In genomic region chr16:64770521-64771430, GRCm38 (mm10) we compare ENCODE assay signal across 8 mouse cellular contexts. TPM values are rescaled to one million over a fixed set of nuclear protein-coding genes. Genes with fewer than 3 reads are reported as not detected.
DNase-seq lines count a peak whose midpoint lies in the region; ATAC-seq lines count a peak whose summit lies in the region.

Gene 4930453N24Rik (minus strand): TSS chr16:64771161.

- DNase-seq in CD4-positive, CD25-positive, alpha-beta regulatory T cell, adult 2 months (ENCODE audit: low read depth, low spot score), result peak; percentile 87
- DNase-seq in fat pad, adult 2 months (ENCODE audit: extremely low read depth, low read depth, low spot score), result peak; percentile 16
- peak; percentile 90 for DNase-seq in kidney, postnatal 14 days
- peak; percentile 71 for DNase-seq in liver, embryonic 13.5 days
- DNase-seq in neural tube, embryonic 10.5 days (ENCODE audit: extremely low spot score, low spot score), result peak; percentile 93

- H3K9ac ChIP-seq in heart, embryonic 14.5 days (ENCODE audit: low read length), result peak within 1 kb of the TSS; percentile 92
- H3K9ac ChIP-seq in liver, embryonic 13.5 days, result peak within 1 kb of the TSS; percentile 88
- H3K9ac ChIP-seq in stomach, embryonic 16.5 days (ENCODE audit: low read length), result peak within 1 kb of the TSS; percentile 94

- H3K9me3 ChIP-seq in heart, embryonic 14.5 days (ENCODE audit: control insufficient read depth, low read length), result no peaks in the 10 kb centered on the region
- H3K9me3 ChIP-seq in liver, embryonic 13.5 days (replicated peaks), result no peaks in the 10 kb centered on the region
- H3K9me3 ChIP-seq in stomach, embryonic 16.5 days (replicated peaks; ENCODE audit: control insufficient read depth, low read length), result no peaks in the 10 kb centered on the region

- H3K4me1 ChIP-seq in brown adipose tissue, adult 24 weeks (ENCODE audit: control insufficient read depth, insufficient read depth, insufficient read length, low read length), result peaks cover 4% of the 10 kb centered on the region
- H3K4me1 ChIP-seq in heart, embryonic 14.5 days (ENCODE audit: control insufficient read depth in 2 of 2, insufficient read depth in 2 of 2, low read length in 2 of 2), result peaks cover 2 to 6% of the 10 kb centered on the region in 2 experiments; a peak in 2 of 4 replicates
- peaks cover 9% of the 10 kb centered on the region; the same call in 1 of the 2 replicates for H3K4me1 ChIP-seq in liver, embryonic 13.5 days (replicated peaks)
- H3K4me1 ChIP-seq in stomach, embryonic 16.5 days (ENCODE audit: control insufficient read depth, insufficient read depth, low read length), result no peaks in the 10 kb centered on the region

- peak within 1 kb of the TSS; percentile 72 for H3K27ac ChIP-seq in brown adipose tissue, adult 24 weeks (replicated peaks; ENCODE audit: low read depth, low read length)
- H3K27ac ChIP-seq in heart, embryonic 14.5 days (replicated peaks in 1 of 2; ENCODE audit: control insufficient read depth in 1 of 2, insufficient read depth in 1 of 2, low read depth in 2 of 2, low read length in 2 of 2), result peak within 1 kb of the TSS; percentile 82 to 87
- H3K27ac ChIP-seq in liver, embryonic 13.5 days, result peak within 1 kb of the TSS; percentile 53; the same call in 1 of the 2 replicates
- H3K27ac ChIP-seq in stomach, embryonic 16.5 days (ENCODE audit: low read length), result peak within 1 kb of the TSS; percentile 82

- peaks cover 16% of the 10 kb centered on the region for H3K36me3 ChIP-seq in heart, embryonic 14.5 days (ENCODE audit: control insufficient read depth, insufficient read depth, low read length)
- peaks cover 15% of the 10 kb centered on the region for H3K36me3 ChIP-seq in liver, embryonic 13.5 days
- peaks cover 4% of the 10 kb centered on the region; the same call in 1 of the 2 replicates for H3K36me3 ChIP-seq in stomach, embryonic 16.5 days (ENCODE audit: control insufficient read depth, insufficient read depth, low read length)

- peak within 1 kb of the TSS; percentile 90 for H3K4me3 ChIP-seq in brown adipose tissue, adult 24 weeks (ENCODE audit: insufficient read depth, low read depth, low read length)
- H3K4me3 ChIP-seq in heart, embryonic 14.5 days (ENCODE audit: control insufficient read depth in 1 of 2, insufficient read depth in 1 of 2, low read depth in 1 of 2, low read length in 2 of 2), result peak within 1 kb of the TSS; percentile 93 to 99
- peak within 1 kb of the TSS; percentile 88 for H3K4me3 ChIP-seq in liver, embryonic 13.5 days (replicated peaks)
- H3K4me3 ChIP-seq in stomach, embryonic 16.5 days (replicated peaks; ENCODE audit: low read length), result peak within 1 kb of the TSS; percentile 81

- 2% methylated on average over 72 of the region's 72 CpGs for WGBS in heart, embryonic 14.5 days
- 2% methylated on average over 72 of the region's 72 CpGs for WGBS in liver, embryonic 13.5 days (ENCODE audit: insufficient replicate concordance)
- 2% methylated on average over 72 of the region's 72 CpGs for WGBS in stomach, embryonic 16.5 days

- peak; percentile 94 for ATAC-seq in heart, embryonic 14.5 days (ENCODE audit: insufficient number of reproducible peaks, insufficient read depth, low FRiP score, low read depth)
- peak; percentile 95 for ATAC-seq in liver, embryonic 13.5 days (ENCODE audit: low read depth)
- ATAC-seq in stomach, embryonic 16.5 days (ENCODE audit: insufficient read depth, low FRiP score), result peak; percentile 94

- no peaks in the 10 kb centered on the region for H3K27me3 ChIP-seq in heart, embryonic 14.5 days (ENCODE audit: control insufficient read depth, insufficient read depth, low read length)
- H3K27me3 ChIP-seq in liver, embryonic 13.5 days, result no peaks in the 10 kb centered on the region
- H3K27me3 ChIP-seq in stomach, embryonic 16.5 days (ENCODE audit: control insufficient read depth, insufficient read depth, low read length), result no peaks in the 10 kb centered on the region

- H3K4me2 ChIP-seq in heart, embryonic 14.5 days (ENCODE audit: low read length), result peak within 1 kb of the TSS; percentile 66
- peak within 1 kb of the TSS; percentile 67 for H3K4me2 ChIP-seq in liver, embryonic 13.5 days
- peak within 1 kb of the TSS; percentile 63 for H3K4me2 ChIP-seq in stomach, embryonic 16.5 days (ENCODE audit: low read depth, low read length)

RNA-seq across cellular contexts. Expression of gene 4930453N24Rik, which starts in this region (rescaled TPM):
- polyA plus RNA-seq in brown adipose tissue, adult 24 weeks (2012; ENCODE audit: insufficient read depth, insufficient read length, missing spikeins), result 47.2 and 54.3 TPM in 2 replicates
- polyA plus RNA-seq in heart, embryonic 14.5 days (2014; fragmentation: Nextera tagmentation; extraction: Ambion mirVana), result 16.3 and 16.8 TPM in 2 replicates
- polyA plus RNA-seq in liver, embryonic 13.5 days (2015; fragmentation: Nextera tagmentation; extraction: Ambion mirVana), result 11.9 and 13.2 TPM in 2 replicates
- 19.4 and 21.4 TPM in 2 replicates for polyA plus RNA-seq in stomach, embryonic 16.5 days (2015; fragmentation: Nextera tagmentation; extraction: Ambion mirVana)

Comparison
In these comparisons a context has a peak if more than half of its experiments do, and no peak if none do; other contexts are left out.
1. Peak in every context shown above with its lines: DNase-seq, ATAC-seq, H3K4me3 ChIP-seq and H3K27ac ChIP-seq.
2. DNase-seq: peak in every context shown above with its lines; median percentile 93 in neural tube, embryonic 10.5 days; 90 in kidney, postnatal 14 days; 87 in CD4-positive, CD25-positive, alpha-beta regulatory T cell, adult 2 months; 71 in liver, embryonic 13.5 days; 16 in fat pad, adult 2 months.